Mouse (Mus musculus): ENCODE measurements around the gene Sgta. TPM values are rescaled to one million over a fixed set of nuclear protein-coding genes. Genes with fewer than 3 reads are reported as not detected.

The Sgta gene
- polyA plus RNA-seq, 1 experiment from 2014 or later = 162 TPM

- 45% methylated on average over 2 of the region's 2 CpGs for WGBS
These were observed 39.8 kb downstream of the Sgta start for GRCm38 (mm10) chr10:81020207-81020606.

DNA sequence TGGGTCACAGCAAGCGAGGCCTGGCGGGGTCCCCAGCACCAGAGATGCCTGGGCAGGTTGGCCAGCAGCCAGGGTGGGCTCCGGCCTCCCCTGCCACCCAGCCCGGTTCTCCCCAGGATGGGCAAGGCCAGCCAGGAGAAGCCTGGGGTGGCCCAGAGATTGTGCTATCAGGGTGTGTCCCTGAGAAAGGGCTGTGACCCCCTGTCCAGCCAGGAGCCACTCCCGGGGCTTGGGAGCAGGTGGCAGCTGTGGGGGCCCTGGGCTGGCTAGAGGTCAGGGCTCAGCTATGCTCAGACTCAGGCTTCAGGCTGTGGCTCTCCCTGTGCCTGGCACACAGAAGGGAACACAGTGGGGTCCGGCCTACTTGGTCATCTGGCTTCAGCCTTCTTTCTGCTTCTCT is 40.3 kb downstream of the Sgta start:
- Histone ChIP-seq H3K36me3 (ENCODE audit: control insufficient read depth, insufficient read depth, low read length) (no peaks in the 10 kb centered on the region), H3K27me3 (ENCODE audit: control insufficient read depth, insufficient read depth, low read length) (peaks cover 8% of the 10 kb centered on the region; the same call in 1 of the 2 replicates), H3K4me2 (replicated peaks; ENCODE audit: low read depth, low read length) (no peak overlapping the region), H3K9ac (replicated peaks; ENCODE audit: low read depth, low read length) (no peak overlapping the region), H3K9me3 (ENCODE audit: control insufficient read depth, low read depth, low read length) (no peaks in the 10 kb centered on the region), H3K27ac (ENCODE audit: low read length) (no peak overlapping the region), H3K4me3 (ENCODE audit: low read depth, low read length) (no peak overlapping the region), H3K4me1 (ENCODE audit: control insufficient read depth, insufficient read depth, low read length) (no peaks in the 10 kb centered on the region)
- whole genome bisulfite sequencing = 70% methylated on average over 6 of the region's 6 CpGs
- no peak for ATAC-seq (ENCODE audit: insufficient number of reproducible peaks, insufficient read depth, low FRiP score, low read depth)

More at GRCm38 (mm10) chr10:81020207-81020606, 39.8 kb downstream of the Sgta start:
- no peak for ATAC-seq (ENCODE audit: insufficient number of reproducible peaks, insufficient read depth, low FRiP score, low read depth)
- Histone ChIP-seq H3K27ac (ENCODE audit: low read length) (no peak overlapping the region), H3K27me3 (ENCODE audit: control insufficient read depth, insufficient read depth, low read length) (peaks cover 8% of the 10 kb centered on the region; the same call in 1 of the 2 replicates), H3K9me3 (ENCODE audit: control insufficient read depth, low read depth, low read length) (no peaks in the 10 kb centered on the region), H3K4me3 (ENCODE audit: low read depth, low read length) (no peak overlapping the region), H3K4me2 (replicated peaks; ENCODE audit: low read depth, low read length) (no peak overlapping the region), H3K4me1 (ENCODE audit: control insufficient read depth, insufficient read depth, low read length) (peaks cover 1% of the 10 kb centered on the region; the same call in 1 of the 2 replicates), H3K9ac (replicated peaks; ENCODE audit: low read depth, low read length) (no peak overlapping the region), H3K36me3 (ENCODE audit: control insufficient read depth, insufficient read depth, low read length) (no peaks in the 10 kb centered on the region)

DNA sequence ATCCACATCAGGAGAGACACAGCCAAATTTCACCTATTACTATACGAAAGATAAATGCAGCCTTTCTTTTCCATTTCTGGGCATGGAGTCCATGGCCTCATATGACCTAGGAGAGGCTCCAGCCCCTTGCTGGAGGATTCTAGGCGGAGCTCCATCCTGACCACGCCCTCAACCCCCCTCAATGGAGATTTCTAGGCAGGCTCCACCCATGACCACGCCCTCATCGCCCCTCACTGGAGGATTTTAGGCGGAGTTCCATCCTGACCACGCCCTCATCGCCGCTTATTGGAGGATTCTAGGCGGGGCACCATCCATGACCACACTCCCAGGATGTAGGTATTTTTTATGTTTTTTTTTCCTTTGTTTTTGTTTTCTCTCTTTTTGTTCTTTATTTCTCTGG is 41.7 kb downstream of the Sgta start:
- no peak overlapping the region for H3K9ac ChIP-seq (replicated peaks; ENCODE audit: low read depth, low read length)
- no peaks in the 10 kb centered on the region for H3K36me3 ChIP-seq (ENCODE audit: control insufficient read depth, insufficient read depth, low read length)
- no peak overlapping the region for H3K27ac ChIP-seq (ENCODE audit: low read length)
- ATAC-seq (ENCODE audit: insufficient number of reproducible peaks, insufficient read depth, low FRiP score, low read depth) = no peak
- H3K4me2 ChIP-seq (replicated peaks; ENCODE audit: low read depth, low read length) = no peak overlapping the region
- peaks cover 8% of the 10 kb centered on the region; the same call in 1 of the 2 replicates for H3K27me3 ChIP-seq (ENCODE audit: control insufficient read depth, insufficient read depth, low read length)
- H3K4me1 ChIP-seq (ENCODE audit: control insufficient read depth, insufficient read depth, low read length) = no peaks in the 10 kb centered on the region
- no peak overlapping the region for H3K4me3 ChIP-seq (ENCODE audit: low read depth, low read length)
- H3K9me3 ChIP-seq (ENCODE audit: control insufficient read depth, low read depth, low read length) = no peaks in the 10 kb centered on the region
- WGBS = 37% methylated on average over 10 of the region's 10 CpGs

DNA sequence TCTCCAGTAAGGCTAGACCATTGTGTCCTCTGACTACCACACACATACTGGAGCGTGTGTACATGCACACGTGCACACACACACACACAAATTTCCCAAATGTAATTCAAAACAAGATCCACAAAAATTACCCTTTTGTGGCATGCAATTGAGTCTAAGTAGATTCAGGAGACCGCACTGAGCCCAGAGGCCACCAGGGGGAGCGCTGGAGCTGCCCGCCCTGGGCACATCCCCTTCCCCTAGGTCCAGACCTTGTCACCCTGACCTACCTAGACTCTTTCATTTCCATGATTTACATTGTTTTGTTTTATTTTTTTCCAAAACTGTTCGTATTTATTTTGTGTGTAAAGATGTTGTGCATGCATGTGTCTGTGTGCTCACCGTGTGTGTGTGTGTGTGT is 43.3 kb downstream of the Sgta start:
- H3K4me2 ChIP-seq (replicated peaks; ENCODE audit: low read depth, low read length) = no peak overlapping the region
- no peaks in the 10 kb centered on the region for H3K36me3 ChIP-seq (ENCODE audit: control insufficient read depth, insufficient read depth, low read length)
- WGBS = 9% methylated on average over 7 of the region's 7 CpGs
- no peaks in the 10 kb centered on the region for H3K4me1 ChIP-seq (ENCODE audit: control insufficient read depth, insufficient read depth, low read length)
- H3K9ac ChIP-seq (replicated peaks; ENCODE audit: low read depth, low read length) = no peak overlapping the region
- ATAC-seq (ENCODE audit: insufficient number of reproducible peaks, insufficient read depth, low FRiP score, low read depth) = no peak
- H3K9me3 ChIP-seq (ENCODE audit: control insufficient read depth, low read depth, low read length) = no peaks in the 10 kb centered on the region
- H3K27me3 ChIP-seq (ENCODE audit: control insufficient read depth, insufficient read depth, low read length) = no peaks in the 10 kb centered on the region
- H3K27ac ChIP-seq (ENCODE audit: low read length) = no peak overlapping the region
- H3K4me3 ChIP-seq (ENCODE audit: low read depth, low read length) = no peak overlapping the region

DNA sequence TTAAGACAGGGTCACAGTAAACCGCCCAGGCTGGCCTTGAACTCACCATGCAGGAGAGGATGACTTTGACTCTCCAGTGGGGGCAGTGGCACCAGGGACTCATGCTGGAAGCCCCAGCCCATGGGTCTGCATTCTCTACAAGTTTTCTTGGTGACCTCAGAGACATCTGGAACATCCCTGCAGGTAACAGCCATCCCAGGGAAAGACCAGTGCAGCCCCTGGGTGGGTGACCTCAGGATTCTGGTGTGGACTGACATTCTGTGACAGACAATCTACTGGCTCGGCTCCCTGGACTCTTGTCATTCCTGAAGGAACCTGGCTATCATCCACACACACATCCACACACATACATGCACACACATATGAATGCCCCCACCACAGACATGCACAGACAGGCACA is 44.3 kb downstream of the Sgta start:
- H3K27me3 ChIP-seq (ENCODE audit: control insufficient read depth, insufficient read depth, low read length) = no peaks in the 10 kb centered on the region
- H3K4me2 ChIP-seq (replicated peaks; ENCODE audit: low read depth, low read length) = no peak overlapping the region
- 76% methylated on average over 2 of the region's 2 CpGs for WGBS
- no peak overlapping the region for H3K4me3 ChIP-seq (ENCODE audit: low read depth, low read length)
- no peak overlapping the region for H3K9ac ChIP-seq (replicated peaks; ENCODE audit: low read depth, low read length)
- no peaks in the 10 kb centered on the region for H3K4me1 ChIP-seq (ENCODE audit: control insufficient read depth, insufficient read depth, low read length)
- no peaks in the 10 kb centered on the region for H3K9me3 ChIP-seq (ENCODE audit: control insufficient read depth, low read depth, low read length)
- H3K27ac ChIP-seq (ENCODE audit: low read length) = no peak overlapping the region
- no peaks in the 10 kb centered on the region for H3K36me3 ChIP-seq (ENCODE audit: control insufficient read depth, insufficient read depth, low read length)
- ATAC-seq (ENCODE audit: insufficient number of reproducible peaks, insufficient read depth, low FRiP score, low read depth) = no peak

DNA sequence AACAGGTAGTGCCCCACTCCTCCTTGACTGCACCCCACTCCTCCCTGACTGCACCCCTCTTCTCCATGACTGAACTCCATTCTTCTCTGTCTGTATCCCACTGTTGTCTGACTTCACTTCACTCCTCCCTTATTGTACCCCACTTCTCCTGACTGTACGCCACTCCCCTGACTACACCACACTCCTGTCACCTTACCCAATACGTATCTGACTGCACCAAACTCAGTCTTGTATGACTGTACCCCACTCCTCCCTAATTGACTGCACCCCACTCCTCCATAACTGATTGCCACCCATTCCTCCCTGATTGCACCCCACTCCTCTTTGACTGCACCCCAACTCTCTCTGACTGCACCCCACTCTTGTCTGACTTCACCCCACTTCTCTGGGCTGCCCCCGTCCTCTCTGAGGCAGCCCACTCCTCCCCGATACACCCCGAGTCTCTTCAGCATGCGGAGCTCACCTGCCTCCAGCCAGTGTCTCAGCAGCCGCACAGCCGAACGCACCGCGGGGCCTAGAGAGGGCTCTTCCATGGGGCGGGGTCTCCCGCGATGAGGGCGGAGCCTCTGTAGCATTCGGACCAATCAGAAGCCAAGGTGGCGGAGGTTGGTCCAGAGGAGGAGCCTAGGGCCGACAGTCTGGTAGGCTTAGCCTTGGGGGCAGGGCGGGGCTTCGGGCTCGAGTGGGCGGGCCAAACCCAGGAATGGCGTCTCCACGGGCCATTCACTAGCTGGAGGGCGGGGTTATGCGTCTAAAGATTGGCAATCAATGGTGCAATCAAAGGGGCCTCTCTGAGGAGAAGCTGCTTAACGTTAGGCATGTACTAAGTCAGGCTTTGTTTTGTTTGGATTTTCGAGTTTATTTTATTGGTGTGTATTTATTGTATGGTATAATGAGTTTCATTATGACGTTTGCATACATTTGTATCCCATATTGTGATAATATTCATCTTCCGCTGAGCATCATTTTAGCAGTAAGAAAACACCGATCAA is 45.3 kb downstream of the Sgta start, which contains the start of gene Gng7:
Gng7 (minus strand) TSS at position 553 of the 992 bp plus-strand sequence.
- Histone ChIP-seq H3K4me1 (ENCODE audit: control insufficient read depth, insufficient read depth, low read length) (no peaks in the 10 kb centered on the region), H3K4me2 (replicated peaks; ENCODE audit: low read depth, low read length) (peak within 1 kb of the TSS; percentile 45), H3K36me3 (ENCODE audit: control insufficient read depth, insufficient read depth, low read length) (no peaks in the 10 kb centered on the region), H3K9me3 (ENCODE audit: control insufficient read depth, low read depth, low read length) (no peaks in the 10 kb centered on the region), H3K9ac (replicated peaks; ENCODE audit: low read depth, low read length) (no peak within 1 kb of the TSS; the same call in 1 of the 2 replicates), H3K27ac (ENCODE audit: low read length) (no peak within 1 kb of the TSS), H3K27me3 (ENCODE audit: control insufficient read depth, insufficient read depth, low read length) (no peaks in the 10 kb centered on the region), H3K4me3 (ENCODE audit: low read depth, low read length) (peak within 1 kb of the TSS; percentile 24)
- WGBS = 10% methylated on average over 31 of the region's 31 CpGs
- peak; percentile 98 for ATAC-seq (ENCODE audit: insufficient number of reproducible peaks, insufficient read depth, low FRiP score, low read depth)

GRCm38 (mm10) chr10:81010851-81011250 is 49.1 kb downstream of the Sgta start:
- H3K4me1 ChIP-seq (ENCODE audit: control insufficient read depth, insufficient read depth, low read length) = no peaks in the 10 kb centered on the region
- H3K9ac ChIP-seq (replicated peaks; ENCODE audit: low read depth, low read length) = no peak overlapping the region
- H3K27ac ChIP-seq (ENCODE audit: low read length) = no peak overlapping the region
- H3K36me3 ChIP-seq (ENCODE audit: control insufficient read depth, insufficient read depth, low read length) = no peaks in the 10 kb centered on the region
- ATAC-seq (ENCODE audit: insufficient number of reproducible peaks, insufficient read depth, low FRiP score, low read depth) = no peak
- no peaks in the 10 kb centered on the region for H3K9me3 ChIP-seq (ENCODE audit: control insufficient read depth, low read depth, low read length)
- 67% methylated on average over 6 of the region's 6 CpGs for WGBS
- H3K4me2 ChIP-seq (replicated peaks; ENCODE audit: low read depth, low read length) = no peak overlapping the region
- no peaks in the 10 kb centered on the region for H3K27me3 ChIP-seq (ENCODE audit: control insufficient read depth, insufficient read depth, low read length)
- H3K4me3 ChIP-seq (ENCODE audit: low read depth, low read length) = no peak overlapping the region

GRCm38 (mm10) chr10:81007240-81007639 is 52.7 kb downstream of the Sgta start:
- no peaks in the 10 kb centered on the region for H3K4me1 ChIP-seq (ENCODE audit: control insufficient read depth, insufficient read depth, low read length)
- no peaks in the 10 kb centered on the region for H3K36me3 ChIP-seq (ENCODE audit: control insufficient read depth, insufficient read depth, low read length)
- no peak overlapping the region for H3K27ac ChIP-seq (ENCODE audit: low read length)
- no peaks in the 10 kb centered on the region for H3K27me3 ChIP-seq (ENCODE audit: control insufficient read depth, insufficient read depth, low read length)
- H3K4me2 ChIP-seq (replicated peaks; ENCODE audit: low read depth, low read length) = no peak overlapping the region
- no peak overlapping the region for H3K9ac ChIP-seq (replicated peaks; ENCODE audit: low read depth, low read length)
- no peaks in the 10 kb centered on the region for H3K9me3 ChIP-seq (ENCODE audit: control insufficient read depth, low read depth, low read length)
- ATAC-seq (ENCODE audit: insufficient number of reproducible peaks, insufficient read depth, low FRiP score, low read depth) = no peak
- WGBS = 31% methylated on average over 7 of the region's 7 CpGs
- H3K4me3 ChIP-seq (ENCODE audit: low read depth, low read length) = no peak overlapping the region
